Mouse (Mus musculus): ENCODE results near the gene Mapk1ip1. TPM values are rescaled to one million over a fixed set of nuclear protein-coding genes. Genes with fewer than 3 reads are reported as not detected.

Gene Mapk1ip1
- 46.3 TPM for polyA plus RNA-seq (2015; fragmentation: Illumina TruSeq; extraction: RNeasy Lipid Tissue Mini Kit (QIAGEN cat#74804); ENCODE audit: insufficient read depth, low replicate concordance)

DNA sequence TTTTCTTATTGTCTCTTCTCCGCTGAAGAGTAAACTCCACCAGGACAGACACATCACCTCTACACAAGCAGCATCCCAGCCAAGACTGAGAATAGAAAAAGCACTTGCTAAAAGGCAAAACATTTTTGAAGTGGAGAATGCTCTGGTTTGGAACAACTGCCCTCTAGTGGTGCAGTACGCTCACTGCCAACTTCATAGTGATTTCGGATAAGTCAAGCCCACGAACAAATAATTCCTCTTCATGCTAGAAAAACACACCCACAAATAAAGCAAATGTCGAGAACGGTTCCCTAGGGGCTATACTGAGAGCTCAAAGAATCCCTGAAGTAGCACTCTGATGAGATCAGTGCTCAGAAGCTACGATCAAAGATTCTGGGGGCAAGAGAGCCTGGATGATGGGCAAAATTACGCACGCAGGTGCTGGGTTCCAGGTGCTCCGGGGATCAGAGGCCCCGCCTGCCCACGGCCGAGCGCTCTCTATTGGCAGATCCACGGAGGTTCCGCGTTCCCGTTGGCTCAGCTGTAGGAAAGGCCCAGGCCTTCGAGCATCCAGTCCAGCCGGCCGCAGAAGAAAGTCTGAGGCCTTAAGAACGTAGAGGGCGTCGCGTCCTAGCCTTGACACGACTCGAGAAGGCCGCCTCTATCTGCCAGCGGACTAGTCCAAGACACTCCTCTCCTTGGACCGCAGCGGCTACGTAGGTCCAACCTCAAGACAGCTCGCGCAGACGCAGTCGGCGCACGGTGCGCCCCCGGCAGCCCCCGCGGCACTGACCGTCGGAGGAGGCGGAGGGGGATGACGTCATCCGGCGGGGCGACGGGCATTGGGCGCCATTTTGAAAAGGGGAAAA is at the start of gene Mapk1ip1, which contains the start of gene Ppp2r2d:
Gene Mapk1ip1 (minus strand): TSS at position 730 of the 848 bp plus-strand sequence.
Gene Ppp2r2d (plus strand): TSS at position 536 of the 848 bp plus-strand sequence.

Other genes with a start within 250 kb of the Mapk1ip1 start
- gene Ppp2r2d, start 194 bp downstream of the Mapk1ip1 start, polyA plus RNA-seq (2015; fragmentation: Illumina TruSeq; extraction: RNeasy Lipid Tissue Mini Kit (QIAGEN cat#74804); ENCODE audit: insufficient read depth, low replicate concordance): 44.9 TPM
- 21.1 TPM for gene Bnip3, start 63.2 kb upstream of the Mapk1ip1 start, polyA plus RNA-seq (2015; fragmentation: Illumina TruSeq; extraction: RNeasy Lipid Tissue Mini Kit (QIAGEN cat#74804); ENCODE audit: insufficient read depth, low replicate concordance)
- 0.62 TPM for gene Jakmip3, start 94.5 kb upstream of the Mapk1ip1 start, polyA plus RNA-seq (2015; fragmentation: Illumina TruSeq; extraction: RNeasy Lipid Tissue Mini Kit (QIAGEN cat#74804); ENCODE audit: insufficient read depth, low replicate concordance)
- 0.19 TPM for gene Dpysl4, start 239.7 kb upstream of the Mapk1ip1 start, polyA plus RNA-seq (2015; fragmentation: Illumina TruSeq; extraction: RNeasy Lipid Tissue Mini Kit (QIAGEN cat#74804); ENCODE audit: insufficient read depth, low replicate concordance)

Measured in spleen, adult 10 weeks (tissue).